Mouse (Mus musculus): Measurements from ENCODE around the gene Rprd1b. TPM values are rescaled to one million over a fixed set of nuclear protein-coding genes. Genes with fewer than 3 reads are reported as not detected.

The Rprd1b gene
- total RNA-seq, 2 experiments from 2014 or later = 28.5 to 31.0 TPM

GRCm38 (mm10) chr2:158120868-158121267, 92.6 kb downstream of the Rprd1b start:
- no peak for DNase-seq (ENCODE audit: low spot score in 2 of 2)

GRCm38 (mm10) chr2:158121645-158122326, 93.5 kb downstream of the Rprd1b start:
- DNase-seq (ENCODE audit: low spot score in 2 of 2) = no peak

- DNase-seq (ENCODE audit: low spot score in 2 of 2) = no peak
Measured at GRCm38 (mm10) chr2:158122814-158123213, 94.5 kb downstream of the Rprd1b start.

GRCm38 (mm10) chr2:158127245-158127644, 98.9 kb downstream of the Rprd1b start:
- no peak for DNase-seq (ENCODE audit: low spot score in 2 of 2)

GRCm38 (mm10) chr2:158127872-158128271, 99.6 kb downstream of the Rprd1b start:
- no peak for DNase-seq (ENCODE audit: low spot score in 2 of 2)

GRCm38 (mm10) chr2:158128461-158129130, 100.3 kb downstream of the Rprd1b start:
- no peak for DNase-seq (ENCODE audit: low spot score in 2 of 2)

- no peak for DNase-seq (ENCODE audit: low spot score in 2 of 2)
Measured at GRCm38 (mm10) chr2:158129291-158130002, 101.2 kb downstream of the Rprd1b start.

- DNase-seq (ENCODE audit: low spot score in 2 of 2) = no peak
Measured at GRCm38 (mm10) chr2:158130391-158130986, 102.2 kb downstream of the Rprd1b start.

GRCm38 (mm10) chr2:158131197-158131835, 103.0 kb downstream of the Rprd1b start:
- DNase-seq (ENCODE audit: low spot score in 2 of 2) = no peak

- no peak for DNase-seq (ENCODE audit: low spot score in 2 of 2)
Measured at GRCm38 (mm10) chr2:158132320-158132719, 104.0 kb downstream of the Rprd1b start.

- DNase-seq (ENCODE audit: low spot score in 2 of 2) = no peak
Measured at GRCm38 (mm10) chr2:158133050-158133449, 104.8 kb downstream of the Rprd1b start.

- no peak for DNase-seq (ENCODE audit: low spot score in 2 of 2)
Measured at GRCm38 (mm10) chr2:158136205-158136604, 107.9 kb downstream of the Rprd1b start.

- DNase-seq (ENCODE audit: low spot score in 2 of 2) = no peak
Measured at GRCm38 (mm10) chr2:158137771-158138170, 109.5 kb downstream of the Rprd1b start.

GRCm38 (mm10) chr2:158138778-158139177, 110.5 kb downstream of the Rprd1b start:
- DNase-seq (ENCODE audit: low spot score in 2 of 2) = no peak

- peak; percentile 9 to 26 for DNase-seq (ENCODE audit: low spot score in 2 of 2)
Measured at GRCm38 (mm10) chr2:158139628-158140027, 111.3 kb downstream of the Rprd1b start.

GRCm38 (mm10) chr2:158140664-158141063, 112.4 kb downstream of the Rprd1b start:
- no peak for DNase-seq (ENCODE audit: low spot score in 2 of 2)

GRCm38 (mm10) chr2:158141271-158141670, 113.0 kb downstream of the Rprd1b start:
- DNase-seq (ENCODE audit: low spot score in 2 of 2) = no peak

- no peak for DNase-seq (ENCODE audit: low spot score in 2 of 2)
Measured at GRCm38 (mm10) chr2:158141690-158142440, 113.6 kb downstream of the Rprd1b start.

- DNase-seq (ENCODE audit: low spot score in 2 of 2) = no peak
Measured at GRCm38 (mm10) chr2:158142981-158143380, 114.7 kb downstream of the Rprd1b start.

GRCm38 (mm10) chr2:158143816-158144215, 115.5 kb downstream of the Rprd1b start:
- DNase-seq (ENCODE audit: low spot score in 2 of 2) = no peak

All from layer of hippocampus, postnatal 14 days (tissue).